Mouse (Mus musculus) frontal cortex, postnatal 25 days (tissue): Measurements from ENCODE around the gene Traf3ip2.
A peak's percentile ranks its signal among the peaks of the same experiment; 100 is the strongest.

ENCODE experiments used
- DNase-seq, 2 experiments: peaks; one replicate each; pipeline ENCODE4 v3.0.0; 2022; ENCODE audit warnings: low spot score in 2 of 2

Traf3ip2 gene

GRCm38 (mm10) chr10:39612633-39612988 lies at the start of gene Traf3ip2:
Gene Traf3ip2 (plus strand): TSS chr10:39612934.
- DNase-seq, result no peak

- DNase-seq, result no peak
These were observed 49.0 kb upstream of the Traf3ip2 start for GRCm38 (mm10) chr10:39563552-39564223.

GRCm38 (mm10) chr10:39566901-39567300 lies 45.8 kb upstream of the Traf3ip2 start:
- no peak for DNase-seq

GRCm38 (mm10) chr10:39568991-39569390 lies 43.7 kb upstream of the Traf3ip2 start:
- DNase-seq, result no peak

GRCm38 (mm10) chr10:39571011-39571410 lies 41.7 kb upstream of the Traf3ip2 start:
- DNase-seq, result no peak

- DNase-seq, result no peak
These were observed 40.6 kb upstream of the Traf3ip2 start for GRCm38 (mm10) chr10:39572050-39572671.

- DNase-seq, result peak in 1 of 2 experiments; percentile 32
These were observed 40.1 kb upstream of the Traf3ip2 start for GRCm38 (mm10) chr10:39572672-39573051.

GRCm38 (mm10) chr10:39576466-39576865 lies 36.3 kb upstream of the Traf3ip2 start:
- DNase-seq, result no peak

GRCm38 (mm10) chr10:39580477-39580876 lies 32.3 kb upstream of the Traf3ip2 start:
- DNase-seq, result no peak

GRCm38 (mm10) chr10:39582385-39582784 lies 30.3 kb upstream of the Traf3ip2 start:
- no peak for DNase-seq

GRCm38 (mm10) chr10:39583718-39584117 lies 29.0 kb upstream of the Traf3ip2 start:
- DNase-seq, result no peak

- DNase-seq, result no peak
These were observed 25.3 kb upstream of the Traf3ip2 start for GRCm38 (mm10) chr10:39587290-39587925.

GRCm38 (mm10) chr10:39587973-39588746 lies 24.6 kb upstream of the Traf3ip2 start:
- DNase-seq, result no peak

GRCm38 (mm10) chr10:39589765-39590546 lies 22.8 kb upstream of the Traf3ip2 start:
- DNase-seq, result no peak

GRCm38 (mm10) chr10:39590629-39591028 lies 22.1 kb upstream of the Traf3ip2 start:
- DNase-seq, result no peak

- DNase-seq, result no peak
These were observed 20.2 kb upstream of the Traf3ip2 start for GRCm38 (mm10) chr10:39592501-39592900.

- DNase-seq, result no peak
These were observed 18.0 kb upstream of the Traf3ip2 start for GRCm38 (mm10) chr10:39594716-39595115.

GRCm38 (mm10) chr10:39595862-39596261 lies 16.9 kb upstream of the Traf3ip2 start:
- DNase-seq, result no peak

GRCm38 (mm10) chr10:39597116-39597791 lies 15.5 kb upstream of the Traf3ip2 start:
- DNase-seq, result no peak

- DNase-seq, result no peak
These were observed 14.9 kb upstream of the Traf3ip2 start for GRCm38 (mm10) chr10:39597792-39598183.

GRCm38 (mm10) chr10:39599601-39600000 lies 13.1 kb upstream of the Traf3ip2 start:
- DNase-seq, result no peak
